Mouse (Mus musculus) bone marrow, adult 2 months (tissue): Measurements from ENCODE around the gene Gtsf1.
"Not testable (repeated sequence)": the region's sequence is repeated elsewhere in the genome, so short reads cannot be mapped to it uniquely, and the experiment has no call there.

Source experiments
- CTCF ChIP-seq: fragments of 200-500 bp; IDR thresholded peaks from 2 replicates; pipeline ENCODE4 v1.5.1; 2011; ENCODE audit warnings: low read length, control low read depth; ENCODE audit not compliant: control insufficient read depth, insufficient read depth
- POLR2A ChIP-seq: fragments of 200-500 bp; IDR thresholded peaks from 2 replicates; pipeline ENCODE4 v1.6.1; 2011; ENCODE audit warnings: low read depth, mild to moderate bottlenecking, control low read depth, low read length, borderline replicate concordance; ENCODE audit not compliant: control insufficient read depth

GRCm38 (mm10) chr15:103445966-103446365 lies 15.7 kb upstream of the Gtsf1 start:
- not testable (repeated sequence) for TF ChIP-seq CTCF, POLR2A
